Mouse (Mus musculus): ENCODE measurements around the gene Ndufc1.
"Not testable (repeated sequence)": the region's sequence is repeated elsewhere in the genome, so short reads cannot be mapped to it uniquely, and the experiment has no call there.

Gene Ndufc1

GRCm38 (mm10) chr3:51408561-51409183 lies at the start of gene Ndufc1:
Ndufc1 (minus strand) TSS chr3:51408988.
- DNase-seq (ENCODE audit: low read depth, low spot score), result peak; percentile 97

GRCm38 (mm10) chr3:51434871-51435595 lies 26.2 kb upstream of the Ndufc1 start:
- DNase-seq (ENCODE audit: low read depth, low spot score), result no peak

GRCm38 (mm10) chr3:51434364-51434763 lies 25.6 kb upstream of the Ndufc1 start:
- DNase-seq (ENCODE audit: low read depth, low spot score), result not testable (repeated sequence)

- no peak for DNase-seq (ENCODE audit: low read depth, low spot score)
These were observed 16.6 kb upstream of the Ndufc1 start for GRCm38 (mm10) chr3:51425394-51425793.

- DNase-seq (ENCODE audit: low read depth, low spot score), result no peak
These were observed 13.1 kb upstream of the Ndufc1 start for GRCm38 (mm10) chr3:51421921-51422320.

GRCm38 (mm10) chr3:51417966-51418365 lies 9.2 kb upstream of the Ndufc1 start:
- DNase-seq (ENCODE audit: low read depth, low spot score), result no peak

- DNase-seq (ENCODE audit: low read depth, low spot score), result no peak
These were observed 8.7 kb upstream of the Ndufc1 start for GRCm38 (mm10) chr3:51417485-51417884.

- DNase-seq (ENCODE audit: low read depth, low spot score), result no peak
These were observed 8.3 kb upstream of the Ndufc1 start for GRCm38 (mm10) chr3:51417135-51417458.

- DNase-seq (ENCODE audit: low read depth, low spot score), result peak; percentile 51
These were observed 7.8 kb upstream of the Ndufc1 start for GRCm38 (mm10) chr3:51416364-51417134.

- no peak for DNase-seq (ENCODE audit: low read depth, low spot score)
These were observed 7.2 kb upstream of the Ndufc1 start for GRCm38 (mm10) chr3:51416073-51416363.

- peak; percentile 96 for DNase-seq (ENCODE audit: low read depth, low spot score)
These were observed 6.6 kb upstream of the Ndufc1 start, which contains the start of gene Naa15 for GRCm38 (mm10) chr3:51415098-51416072. Naa15 (plus strand) TSS chr3:51415148.

GRCm38 (mm10) chr3:51413276-51413675 lies 4.5 kb upstream of the Ndufc1 start:
- no peak for DNase-seq (ENCODE audit: low read depth, low spot score)

- no peak for DNase-seq (ENCODE audit: low read depth, low spot score)
These were observed 3.7 kb upstream of the Ndufc1 start for GRCm38 (mm10) chr3:51412457-51412856.

- no peak for DNase-seq (ENCODE audit: low read depth, low spot score)
These were observed 773 bp downstream of the Ndufc1 start for GRCm38 (mm10) chr3:51407870-51408560.

GRCm38 (mm10) chr3:51402628-51403027 lies 6.2 kb downstream of the Ndufc1 start:
- no peak for DNase-seq (ENCODE audit: low read depth, low spot score)

- not testable (repeated sequence) for DNase-seq (ENCODE audit: low read depth, low spot score)
These were observed 6.7 kb downstream of the Ndufc1 start for GRCm38 (mm10) chr3:51402054-51402453.

- DNase-seq (ENCODE audit: low read depth, low spot score), result no peak
These were observed 8.1 kb downstream of the Ndufc1 start for GRCm38 (mm10) chr3:51400682-51401081.

- DNase-seq (ENCODE audit: low read depth, low spot score), result no peak
These were observed 9.3 kb downstream of the Ndufc1 start for GRCm38 (mm10) chr3:51399531-51399930.

- no peak for DNase-seq (ENCODE audit: low read depth, low spot score)
These were observed 10.1 kb downstream of the Ndufc1 start for GRCm38 (mm10) chr3:51398667-51399066.

- no peak for DNase-seq (ENCODE audit: low read depth, low spot score)
These were observed 11.0 kb downstream of the Ndufc1 start for GRCm38 (mm10) chr3:51397700-51398299.

Data from mesoderm, embryonic 11.5 days (tissue).